Mouse (Mus musculus) hindbrain, embryonic 10.5 days (tissue): ENCODE data around the gene Ppp2r5a. TPM values are rescaled to one million over a fixed set of nuclear protein-coding genes. Genes with fewer than 3 reads are reported as not detected.

Experiments used
- DNase-seq: peaks from one replicate; pipeline ENCODE4 v3.0.0-alpha.2; 2017; ENCODE audit warnings: low spot score
- H3K27ac ChIP-seq: fragments of 300-500 bp; sonication (generic); 2 replicates; pipeline ENCODE4 v1.5.1; 2016; ENCODE audit warnings: mild to moderate bottlenecking, moderate library complexity
- H3K27me3 ChIP-seq: fragments of 300-500 bp; sonication (generic); 2 replicates; pipeline ENCODE4 v1.6.1; 2016; ENCODE audit warnings: mild to moderate bottlenecking; ENCODE audit not compliant: poor library complexity, insufficient read depth, severe bottlenecking
- H3K36me3 ChIP-seq: fragments of 300-500 bp; sonication (generic); 2 replicates; pipeline ENCODE4 v1.6.1; 2016; ENCODE audit warnings: mild to moderate bottlenecking, moderate library complexity
- H3K4me1 ChIP-seq: fragments of 300-500 bp; sonication (generic); replicated peaks from 2 replicates; pipeline ENCODE4 v1.6.1; 2016; ENCODE audit warnings: mild to moderate bottlenecking
- H3K4me3 ChIP-seq: fragments of 300-500 bp; sonication (generic); 2 replicates; pipeline ENCODE4 v1.5.1; 2016; ENCODE audit warnings: mild to moderate bottlenecking, moderate library complexity
- H3K9me3 ChIP-seq: fragments of 300-500 bp; sonication (generic); 2 replicates; pipeline ENCODE4 v1.6.1; 2016; ENCODE audit warnings: mild to moderate bottlenecking, moderate library complexity
- WGBS: fragments of 180-500 bp; shearing (Covaris S2); methylation state at CpG from one replicate; pipeline ENCODE4 v1.1.7; 2016; 5-methylcytosine and 5-hydroxymethylcytosine counted together
- polyA plus RNA-seq: library from polyadenylated mRNA; unstranded; fragments of >200 nt; fragmentation: Nextera tagmentation; extraction: Ambion mirVana; gene quantifications from 2 replicates; pipeline ENCODE4 v1.2.1, GENCODE M21; 2016

Gene Ppp2r5a
- polyA plus RNA-seq, 1 experiment from 2014 or later: 8.0 TPM

- H3K27me3 ChIP-seq: 0 out of 2 replicates have a peak, but pooled peaks cover 10% of the 10 kb centered on the region
- H3K27ac ChIP-seq: no peak overlapping the region
- peaks cover 46% of the 10 kb centered on the region for H3K36me3 ChIP-seq
- H3K9me3 ChIP-seq: no peaks in the 10 kb centered on the region
- peaks cover 33% of the 10 kb centered on the region for H3K4me1 ChIP-seq
- 93% methylated on average over 8 of the region's 8 CpGs for WGBS
- DNase-seq: no peak
- no peak overlapping the region for H3K4me3 ChIP-seq
These were observed 75.0 kb downstream of the Ppp2r5a start for GRCm38 (mm10) chr1:191328019-191328441.

GRCm38 (mm10) chr1:191327258-191327657, 75.8 kb downstream of the Ppp2r5a start:
- 88% methylated on average over 8 of the region's 8 CpGs for WGBS
- Histone ChIP-seq H3K4me1 (peaks cover 33% of the 10 kb centered on the region), H3K9me3 (no peaks in the 10 kb centered on the region), H3K27me3 (0 out of 2 replicates have a peak, but pooled peaks cover 10% of the 10 kb centered on the region), H3K4me3 (peak overlapping the region; percentile 92), H3K27ac (no peak overlapping the region), H3K36me3 (peaks cover 38% of the 10 kb centered on the region)
- no peak for DNase-seq

DNA sequence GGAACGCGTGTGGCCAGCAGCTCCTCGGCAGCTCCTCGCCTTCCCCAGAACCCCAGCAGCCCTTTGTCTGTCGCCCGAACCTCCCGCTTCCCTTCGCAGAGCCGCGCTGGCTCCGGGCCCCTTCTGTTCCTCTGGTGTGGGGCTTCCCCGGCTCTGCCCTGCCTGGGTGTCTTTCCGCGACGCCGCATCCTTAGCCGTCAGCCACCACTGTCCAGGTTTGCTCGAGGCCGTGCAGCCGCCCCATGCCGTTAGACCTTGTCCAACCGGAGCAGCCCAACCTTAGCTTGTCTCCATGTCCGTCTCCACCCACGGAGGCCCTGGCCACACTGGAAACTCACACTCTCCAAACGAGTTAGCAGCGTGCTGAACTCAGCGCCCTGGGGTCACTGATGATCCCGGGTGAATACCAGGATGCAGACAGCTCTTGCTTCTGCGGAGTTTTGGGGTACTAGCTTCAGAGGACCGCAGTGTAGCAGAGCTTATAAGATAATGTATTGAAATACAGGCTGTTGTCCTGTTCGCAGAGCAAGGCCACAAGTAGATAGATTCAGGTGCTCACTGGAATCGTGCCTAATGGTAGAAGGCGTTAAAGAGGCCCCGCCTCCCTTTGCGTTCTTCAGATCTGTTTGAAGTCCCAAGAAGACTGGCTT, 76.7 kb downstream of the Ppp2r5a start:
- H3K36me3 ChIP-seq: peaks cover 29% of the 10 kb centered on the region
- no peaks in the 10 kb centered on the region for H3K9me3 ChIP-seq
- peak overlapping the region; percentile 95 for H3K27ac ChIP-seq
- peak; percentile 73 for DNase-seq
- H3K27me3 ChIP-seq: 0 out of 2 replicates have a peak, but pooled peaks cover 10% of the 10 kb centered on the region
- WGBS: 2% methylated on average over 35 of the region's 35 CpGs
- H3K4me3 ChIP-seq: peak overlapping the region; percentile 92
- peaks cover 33% of the 10 kb centered on the region for H3K4me1 ChIP-seq

DNA sequence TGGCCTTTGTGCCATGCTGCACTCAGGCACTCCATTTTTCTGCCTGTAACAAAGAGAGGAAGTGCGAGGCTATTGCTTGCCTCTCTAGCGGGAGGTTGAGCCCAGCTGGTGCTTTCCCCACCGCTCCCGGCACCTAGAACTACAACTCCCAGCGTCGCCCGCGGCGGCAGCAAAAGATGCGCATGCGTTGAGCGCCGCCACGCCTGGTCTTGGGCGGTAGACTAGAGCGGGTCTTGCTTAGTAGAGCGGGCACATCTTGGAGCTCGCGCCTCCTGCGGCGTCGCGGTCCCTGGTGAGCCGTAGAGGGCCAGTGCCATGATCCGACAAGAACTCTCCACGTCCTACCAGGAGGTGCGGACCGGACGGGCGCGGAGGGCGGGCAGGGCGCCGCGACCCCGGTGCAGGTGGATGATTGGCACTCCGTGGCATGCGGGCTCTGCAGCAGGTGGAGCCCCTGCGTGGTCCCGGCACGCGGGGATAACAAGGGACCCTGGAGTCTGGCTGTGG, 77.3 kb downstream of the Ppp2r5a start, which contains the start of gene Tmem206:
TSS of gene Tmem206 (plus strand) at position 187 of the 507 bp plus-strand sequence.
- Histone ChIP-seq H3K27ac (peak within 1 kb of the TSS; percentile 95), H3K27me3 (0 out of 2 replicates have a peak, but pooled peaks cover 10% of the 10 kb centered on the region), H3K4me3 (peak within 1 kb of the TSS; percentile 92), H3K36me3 (peaks cover 23% of the 10 kb centered on the region), H3K4me1 (peaks cover 33% of the 10 kb centered on the region), H3K9me3 (no peaks in the 10 kb centered on the region)
- peak; percentile 96 for DNase-seq
- WGBS: under 1% methylated on average over 42 of the region's 42 CpGs

- H3K4me3 ChIP-seq: no peak overlapping the region
- H3K9me3 ChIP-seq: no peaks in the 10 kb centered on the region
- 80% methylated on average over 7 of the region's 7 CpGs for WGBS
- H3K36me3 ChIP-seq: peaks cover 16% of the 10 kb centered on the region
- H3K27ac ChIP-seq: peak overlapping the region; percentile 95
- no peak for DNase-seq
- H3K4me1 ChIP-seq: peaks cover 33% of the 10 kb centered on the region
- H3K27me3 ChIP-seq: 0 out of 2 replicates have a peak, but pooled peaks cover 10% of the 10 kb centered on the region
These were observed 78.1 kb downstream of the Ppp2r5a start for GRCm38 (mm10) chr1:191324733-191325590.

GRCm38 (mm10) chr1:191323381-191323780, 79.7 kb downstream of the Ppp2r5a start:
- no peak overlapping the region for H3K4me3 ChIP-seq
- WGBS: 84% methylated on average over 3 of the region's 3 CpGs
- H3K27ac ChIP-seq: no peak overlapping the region
- H3K9me3 ChIP-seq: no peaks in the 10 kb centered on the region
- H3K36me3 ChIP-seq: peaks cover 5% of the 10 kb centered on the region; the same call in 1 of the 2 replicates
- DNase-seq: no peak
- H3K27me3 ChIP-seq: peaks cover 19% of the 10 kb centered on the region; the same call in 1 of the 2 replicates
- H3K4me1 ChIP-seq: peaks cover 32% of the 10 kb centered on the region

- no peak for DNase-seq
These were observed 84.4 kb downstream of the Ppp2r5a start for GRCm38 (mm10) chr1:191318686-191319085.

DNA sequence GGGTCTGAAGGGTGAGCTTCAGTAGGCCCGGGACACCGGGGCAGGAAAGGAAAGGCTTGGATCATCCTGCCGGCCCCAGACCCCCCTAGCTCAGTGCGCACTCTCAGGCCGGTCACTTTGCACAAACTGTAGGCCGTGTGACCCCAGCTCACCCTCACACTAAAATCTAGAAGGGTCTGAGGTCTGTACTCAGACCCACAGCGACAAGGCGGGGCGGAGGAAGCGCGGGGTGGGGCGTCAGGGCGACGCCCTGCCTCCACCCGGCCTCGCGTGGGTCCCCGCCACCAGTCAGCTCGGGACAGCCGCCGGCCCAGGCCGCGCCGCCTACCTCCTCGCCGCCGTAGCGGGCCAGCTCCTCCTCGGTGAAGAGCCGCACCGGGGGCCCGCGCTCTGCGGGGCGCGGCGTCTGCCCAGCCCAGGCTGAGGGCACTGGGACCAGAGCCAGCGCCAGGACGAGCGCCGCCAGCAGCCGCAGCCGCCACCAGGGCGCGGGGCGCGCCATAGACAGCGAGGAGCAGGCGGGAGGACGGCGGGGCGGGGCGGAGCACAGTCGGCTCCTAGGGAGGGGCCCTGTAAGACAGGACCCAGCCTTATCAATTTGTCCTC, 85.4 kb downstream of the Ppp2r5a start, which contains the start of gene Nenf:
TSS of gene Nenf (minus strand) at position 604 of the 606 bp plus-strand sequence.
- H3K9me3 ChIP-seq: no peaks in the 10 kb centered on the region
- peak; percentile 75 for DNase-seq
- peak within 1 kb of the TSS; percentile 84 for H3K4me3 ChIP-seq
- no peaks in the 10 kb centered on the region for H3K36me3 ChIP-seq
- WGBS: under 1% methylated on average over 54 of the region's 54 CpGs
- H3K27ac ChIP-seq: peak within 1 kb of the TSS; percentile 97
- H3K4me1 ChIP-seq: peaks cover 21% of the 10 kb centered on the region
- peaks cover 9% of the 10 kb centered on the region; the same call in 1 of the 2 replicates for H3K27me3 ChIP-seq

More at GRCm38 (mm10) chr1:191318686-191319085, 84.4 kb downstream of the Ppp2r5a start:
- Histone ChIP-seq H3K27me3 (peaks cover 9% of the 10 kb centered on the region; the same call in 1 of the 2 replicates), H3K27ac (no peak overlapping the region), H3K9me3 (no peaks in the 10 kb centered on the region), H3K36me3 (no peaks in the 10 kb centered on the region), H3K4me1 (peaks cover 15% of the 10 kb centered on the region), H3K4me3 (no peak overlapping the region)
- WGBS: 86% methylated on average over 5 of the region's 5 CpGs

DNA sequence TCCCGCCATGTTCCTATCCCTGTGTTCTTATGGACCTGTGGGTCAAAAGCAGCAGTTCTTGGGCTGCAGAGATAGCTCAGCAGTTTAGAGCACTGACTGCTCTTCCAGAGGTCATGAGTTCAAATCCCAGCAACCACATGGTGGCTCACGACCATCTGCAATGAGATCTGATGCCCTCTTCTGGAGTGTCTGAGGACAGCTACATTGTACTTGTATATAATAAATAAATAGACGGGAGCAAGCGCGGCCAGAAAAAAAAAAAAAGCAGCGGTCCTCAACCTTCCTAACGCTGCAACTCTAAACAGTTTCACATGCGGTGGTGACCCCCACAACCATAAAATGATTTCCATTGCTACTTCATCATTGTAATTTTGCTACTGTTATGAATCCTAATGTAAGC, 86.3 kb downstream of the Ppp2r5a start:
- peaks cover 9% of the 10 kb centered on the region; the same call in 1 of the 2 replicates for H3K27me3 ChIP-seq
- H3K4me1 ChIP-seq: peaks cover 24% of the 10 kb centered on the region
- no peaks in the 10 kb centered on the region for H3K9me3 ChIP-seq
- no peak for DNase-seq
- H3K27ac ChIP-seq: peak overlapping the region; percentile 97; the same call in 1 of the 2 replicates
- peak overlapping the region; percentile 84 for H3K4me3 ChIP-seq
- 89% methylated on average over 8 of the region's 8 CpGs for WGBS
- no peaks in the 10 kb centered on the region for H3K36me3 ChIP-seq

DNA sequence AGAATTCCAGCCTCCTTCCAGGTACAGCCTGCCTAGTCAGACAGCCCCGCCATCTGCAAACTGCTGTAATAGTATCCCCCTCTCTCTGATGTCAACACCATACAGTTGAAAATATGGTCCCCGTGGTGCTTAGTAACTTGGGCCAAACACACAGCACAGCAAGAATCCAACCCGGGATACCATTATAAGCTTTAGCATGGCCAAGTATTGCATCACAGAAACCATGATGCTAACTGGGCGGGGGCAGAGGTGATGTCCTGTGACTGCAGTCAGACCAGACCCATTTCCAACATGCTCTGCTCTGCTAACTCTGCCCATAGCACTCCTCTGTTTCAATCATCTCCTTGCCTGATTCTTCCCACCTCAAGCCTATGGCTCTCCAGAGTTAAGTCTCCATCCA, 89.1 kb downstream of the Ppp2r5a start:
- 80% methylated on average over 4 of the region's 4 CpGs for WGBS
- Histone ChIP-seq H3K27ac (no peak overlapping the region), H3K4me3 (no peak overlapping the region), H3K9me3 (no peaks in the 10 kb centered on the region), H3K36me3 (peaks cover 4% of the 10 kb centered on the region), H3K27me3 (peaks cover 6% of the 10 kb centered on the region; the same call in 1 of the 2 replicates), H3K4me1 (peaks cover 24% of the 10 kb centered on the region)
- no peak for DNase-seq

DNA sequence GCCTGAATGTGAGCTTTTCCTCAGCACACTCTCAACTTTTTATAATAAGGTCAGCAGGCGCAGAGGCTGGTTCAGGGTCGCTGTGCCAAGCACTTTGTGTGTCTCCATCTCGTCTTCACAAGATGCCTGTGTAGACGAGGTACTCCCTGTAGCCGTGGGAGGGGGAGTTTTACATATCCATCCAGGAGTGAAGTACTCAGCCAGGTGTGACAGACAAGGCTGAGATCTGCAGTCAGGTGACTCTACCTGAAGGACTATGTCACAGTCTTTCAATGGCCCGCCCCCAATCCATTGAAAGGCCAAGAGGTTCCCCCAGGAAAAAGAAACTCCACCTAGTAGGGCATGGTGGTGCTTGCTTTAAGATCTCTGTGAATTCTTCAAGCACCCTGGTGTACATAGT, 89.9 kb downstream of the Ppp2r5a start:
- H3K36me3 ChIP-seq: peaks cover 7% of the 10 kb centered on the region
- H3K27me3 ChIP-seq: no peaks in the 10 kb centered on the region
- no peaks in the 10 kb centered on the region for H3K9me3 ChIP-seq
- peak overlapping the region; percentile 66 for H3K4me3 ChIP-seq
- H3K4me1 ChIP-seq: peaks cover 21% of the 10 kb centered on the region
- no peak for DNase-seq
- H3K27ac ChIP-seq: no peak overlapping the region
- WGBS: 78% methylated on average over 6 of the region's 6 CpGs

DNA sequence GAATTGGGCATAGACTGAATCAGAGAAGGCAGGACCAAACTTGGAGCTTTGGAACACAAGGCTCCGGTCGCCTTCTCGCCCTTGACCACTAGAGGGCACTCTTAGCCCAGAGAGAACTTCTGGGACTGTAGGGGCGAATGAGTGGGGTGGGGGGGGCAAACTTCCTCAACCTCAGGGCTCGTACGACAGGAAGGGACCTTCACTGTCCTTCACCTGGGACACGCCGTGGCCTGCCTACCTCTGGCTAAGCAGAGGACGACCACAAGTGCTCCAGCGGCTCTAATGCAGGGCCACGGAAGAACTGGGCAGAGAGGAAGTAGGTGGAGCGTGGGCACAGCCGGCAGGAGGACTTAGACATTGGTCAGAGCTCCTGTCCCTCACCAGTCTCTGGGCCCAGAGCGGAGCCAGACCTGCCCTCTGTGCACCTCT, 90.5 kb downstream of the Ppp2r5a start:
- peaks cover 14% of the 10 kb centered on the region for H3K36me3 ChIP-seq
- peaks cover 15% of the 10 kb centered on the region for H3K4me1 ChIP-seq
- DNase-seq: peak; percentile 85
- H3K4me3 ChIP-seq: peak overlapping the region; percentile 66
- no peaks in the 10 kb centered on the region for H3K9me3 ChIP-seq
- H3K27ac ChIP-seq: peak overlapping the region; percentile 87
- WGBS: 1% methylated on average over 14 of the region's 14 CpGs
- no peaks in the 10 kb centered on the region for H3K27me3 ChIP-seq
